Mouse (Mus musculus) embryonic fibroblast, embryonic 13.5 days (primary cell): ENCODE results near the gene Ckm.

Experiments used
- CTCF ChIP-seq: IDR thresholded peaks from 2 replicates; pipeline ENCODE4 v1.5.1; 2011; ENCODE audit warnings: mild to moderate bottlenecking, control low read depth, low read length, moderate library complexity, borderline replicate concordance; ENCODE audit not compliant: insufficient read depth
- POLR2A ChIP-seq: IDR thresholded peaks from 2 replicates; pipeline ENCODE4 v1.6.1; 2011; ENCODE audit warnings: low read depth, mild to moderate bottlenecking, control low read depth, low read length, moderate library complexity

GRCm38 (mm10) chr7:19358634-19359033, 45.9 kb upstream of the Ckm start:
- no peak for TF ChIP-seq POLR2A
- no peak for TF ChIP-seq CTCF
